Mouse (Mus musculus): Measurements from ENCODE around the gene Mboat2. TPM values are rescaled to one million over a fixed set of nuclear protein-coding genes. Genes with fewer than 3 reads are reported as not detected.

The Mboat2 gene
- polyA plus RNA-seq, 1 experiment = 17.2 TPM

DNA sequence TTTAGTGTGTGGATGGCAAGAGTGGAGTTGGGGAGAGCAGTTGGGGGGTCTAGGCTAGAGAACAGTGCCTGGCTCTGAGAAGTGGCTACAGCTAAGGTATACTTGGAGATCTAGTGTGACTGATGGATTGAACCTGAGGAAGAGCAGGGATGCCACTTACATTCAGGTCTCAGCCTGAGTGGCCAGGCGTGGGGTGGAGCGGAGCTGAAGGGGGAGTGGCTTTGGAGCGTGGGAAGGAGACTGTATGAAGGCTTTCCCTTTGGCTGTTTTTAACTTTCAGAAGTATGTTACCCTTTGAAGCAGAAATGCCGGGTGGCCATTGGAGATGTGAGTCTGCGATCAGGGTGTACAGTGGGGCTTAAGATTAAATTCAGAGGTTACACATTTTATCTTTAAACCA is 26.7 kb downstream of the Mboat2 start:
- TF ChIP-seq POLR2A (IDR thresholded peaks at IDR 0.05; ENCODE audit: low read depth, low read length) (no peak), CTCF (IDR thresholded peaks at IDR 0.05; ENCODE audit: borderline replicate concordance, insufficient read depth, low read length) (no peak)
- H3K4me3 ChIP-seq (ENCODE audit: insufficient read depth, low read length) = no peak overlapping the region
- 0 out of 2 replicates have a peak, but pooled peaks cover 2% of the 10 kb centered on the region for H3K4me1 ChIP-seq (ENCODE audit: control insufficient read depth, insufficient read depth, low read length)
- H3K27ac ChIP-seq (ENCODE audit: insufficient read depth, low read length) = no peak overlapping the region

- Histone ChIP-seq H3K4me1 (ENCODE audit: control insufficient read depth, insufficient read depth, low read length) (0 out of 2 replicates have a peak, but pooled peaks cover 2% of the 10 kb centered on the region), H3K27ac (ENCODE audit: insufficient read depth, low read length) (no peak overlapping the region), H3K4me3 (ENCODE audit: insufficient read depth, low read length) (no peak overlapping the region)
- TF ChIP-seq POLR2A (IDR thresholded peaks at IDR 0.05; ENCODE audit: low read depth, low read length) = no peak
- no peak for TF ChIP-seq CTCF (IDR thresholded peaks at IDR 0.05; ENCODE audit: borderline replicate concordance, insufficient read depth, low read length)
Measured at GRCm38 (mm10) chr12:24859357-24859756, 28.7 kb downstream of the Mboat2 start.

GRCm38 (mm10) chr12:24860436-24860835 is 29.8 kb downstream of the Mboat2 start:
- H3K4me1 ChIP-seq (ENCODE audit: control insufficient read depth, insufficient read depth, low read length) = 0 out of 2 replicates have a peak, but pooled peaks cover 2% of the 10 kb centered on the region
- no peak for TF ChIP-seq CTCF (IDR thresholded peaks at IDR 0.05; ENCODE audit: borderline replicate concordance, insufficient read depth, low read length)
- no peak for TF ChIP-seq POLR2A (IDR thresholded peaks at IDR 0.05; ENCODE audit: low read depth, low read length)
- H3K4me3 ChIP-seq (ENCODE audit: insufficient read depth, low read length) = no peak overlapping the region
- H3K27ac ChIP-seq (ENCODE audit: insufficient read depth, low read length) = no peak overlapping the region

DNA sequence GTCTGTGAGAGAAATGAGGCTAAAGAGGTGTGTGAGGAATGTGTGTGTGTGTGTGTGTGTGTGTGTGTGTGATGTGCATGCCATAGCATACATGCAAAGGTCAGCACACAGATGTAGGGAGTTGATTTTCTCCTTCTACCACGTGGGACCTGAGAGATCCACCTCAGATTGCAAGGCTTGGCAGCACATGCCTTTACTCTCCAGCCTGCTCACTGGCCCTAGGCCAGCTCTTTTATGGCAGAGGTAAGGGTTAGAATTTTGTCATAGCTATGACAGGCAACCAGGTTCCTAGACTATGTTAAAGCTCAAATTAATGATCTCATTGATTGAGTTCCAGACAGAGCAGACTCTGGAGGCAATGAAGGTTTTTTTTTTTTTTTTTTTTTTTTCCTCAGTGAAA is 33.1 kb downstream of the Mboat2 start:
- TF ChIP-seq CTCF (IDR thresholded peaks at IDR 0.05; ENCODE audit: borderline replicate concordance, insufficient read depth, low read length) = no peak
- TF ChIP-seq POLR2A (IDR thresholded peaks at IDR 0.05; ENCODE audit: low read depth, low read length) = no peak
- Histone ChIP-seq H3K4me3 (ENCODE audit: insufficient read depth, low read length) (no peak overlapping the region), H3K27ac (ENCODE audit: insufficient read depth, low read length) (no peak overlapping the region), H3K4me1 (ENCODE audit: control insufficient read depth, insufficient read depth, low read length) (no peaks in the 10 kb centered on the region)

- Histone ChIP-seq H3K4me3 (ENCODE audit: insufficient read depth, low read length) (no peak overlapping the region), H3K27ac (ENCODE audit: insufficient read depth, low read length) (no peak overlapping the region), H3K4me1 (ENCODE audit: control insufficient read depth, insufficient read depth, low read length) (no peaks in the 10 kb centered on the region)
- no peak for TF ChIP-seq POLR2A (IDR thresholded peaks at IDR 0.05; ENCODE audit: low read depth, low read length)
- no peak for TF ChIP-seq CTCF (IDR thresholded peaks at IDR 0.05; ENCODE audit: borderline replicate concordance, insufficient read depth, low read length)
Measured at GRCm38 (mm10) chr12:24866645-24867044, 36.0 kb downstream of the Mboat2 start.

- H3K27ac ChIP-seq (ENCODE audit: insufficient read depth, low read length) = no peak overlapping the region
- TF ChIP-seq CTCF (IDR thresholded peaks at IDR 0.05; ENCODE audit: borderline replicate concordance, insufficient read depth, low read length) = no peak
- no peak for TF ChIP-seq POLR2A (IDR thresholded peaks at IDR 0.05; ENCODE audit: low read depth, low read length)
- no peak overlapping the region for H3K4me3 ChIP-seq (ENCODE audit: insufficient read depth, low read length)
- H3K4me1 ChIP-seq (ENCODE audit: control insufficient read depth, insufficient read depth, low read length) = no peaks in the 10 kb centered on the region
Measured at GRCm38 (mm10) chr12:24868694-24869093, 38.0 kb downstream of the Mboat2 start.

- H3K27ac ChIP-seq (ENCODE audit: insufficient read depth, low read length) = no peak overlapping the region
- H3K4me1 ChIP-seq (ENCODE audit: control insufficient read depth, insufficient read depth, low read length) = no peaks in the 10 kb centered on the region
- TF ChIP-seq CTCF (IDR thresholded peaks at IDR 0.05; ENCODE audit: borderline replicate concordance, insufficient read depth, low read length) = no peak
- H3K4me3 ChIP-seq (ENCODE audit: insufficient read depth, low read length) = no peak overlapping the region
Measured at GRCm38 (mm10) chr12:24869231-24869630, 38.6 kb downstream of the Mboat2 start.

- no peak for TF ChIP-seq CTCF (IDR thresholded peaks at IDR 0.05; ENCODE audit: borderline replicate concordance, insufficient read depth, low read length)
- Histone ChIP-seq H3K4me3 (ENCODE audit: insufficient read depth, low read length) (no peak overlapping the region), H3K4me1 (ENCODE audit: control insufficient read depth, insufficient read depth, low read length) (no peaks in the 10 kb centered on the region), H3K27ac (ENCODE audit: insufficient read depth, low read length) (no peak overlapping the region)
Measured at GRCm38 (mm10) chr12:24870901-24871300, 40.2 kb downstream of the Mboat2 start.

GRCm38 (mm10) chr12:24872264-24872663 is 41.6 kb downstream of the Mboat2 start:
- Histone ChIP-seq H3K4me1 (ENCODE audit: control insufficient read depth, insufficient read depth, low read length) (no peaks in the 10 kb centered on the region), H3K4me3 (ENCODE audit: insufficient read depth, low read length) (no peak overlapping the region), H3K27ac (ENCODE audit: insufficient read depth, low read length) (no peak overlapping the region)
- TF ChIP-seq CTCF (IDR thresholded peaks at IDR 0.05; ENCODE audit: borderline replicate concordance, insufficient read depth, low read length) (no peak), POLR2A (IDR thresholded peaks at IDR 0.05; ENCODE audit: low read depth, low read length) (no peak)

GRCm38 (mm10) chr12:24872689-24873088 is 42.0 kb downstream of the Mboat2 start:
- Histone ChIP-seq H3K4me3 (ENCODE audit: insufficient read depth, low read length) (no peak overlapping the region), H3K27ac (ENCODE audit: insufficient read depth, low read length) (no peak overlapping the region), H3K4me1 (ENCODE audit: control insufficient read depth, insufficient read depth, low read length) (no peaks in the 10 kb centered on the region)
- TF ChIP-seq CTCF (IDR thresholded peaks at IDR 0.05; ENCODE audit: borderline replicate concordance, insufficient read depth, low read length) (no peak), POLR2A (IDR thresholded peaks at IDR 0.05; ENCODE audit: low read depth, low read length) (no peak)

GRCm38 (mm10) chr12:24875908-24876307 is 45.2 kb downstream of the Mboat2 start:
- H3K27ac ChIP-seq (ENCODE audit: insufficient read depth, low read length) = no peak overlapping the region
- TF ChIP-seq POLR2A (IDR thresholded peaks at IDR 0.05; ENCODE audit: low read depth, low read length) = no peak
- TF ChIP-seq CTCF (IDR thresholded peaks at IDR 0.05; ENCODE audit: borderline replicate concordance, insufficient read depth, low read length) = no peak
- H3K4me3 ChIP-seq (ENCODE audit: insufficient read depth, low read length) = no peak overlapping the region
- no peaks in the 10 kb centered on the region for H3K4me1 ChIP-seq (ENCODE audit: control insufficient read depth, insufficient read depth, low read length)
